Mouse (Mus musculus): Measurements from ENCODE around the gene C1s1. TPM values are rescaled to one million over a fixed set of nuclear protein-coding genes. Genes with fewer than 3 reads are reported as not detected.
A peak's percentile ranks its signal among the peaks of the same experiment; 100 is the strongest.
"Not testable (repeated sequence)": the region's sequence is repeated elsewhere in the genome, so short reads cannot be mapped to it uniquely, and the experiment has no call there.

The C1s1 gene
- total RNA-seq (2021): 1 to 10 TPM in 1 of 2 experiments, under 1 TPM in 1; 0.84 to 1.6 TPM
- long read RNA-seq, partial matches to known transcripts: 0 of 3 reads
- long read RNA-seq, other reads (novel, unspliced or antisense): 0 of 3 reads

- DNase-seq (ENCODE audit: low spot score in 2 of 2): peak in 1 of 2 experiments; percentile 73
Observed at GRCm38 (mm10) chr6:124542284-124542683, at the start of gene C1s1. Gene C1s1, minus strand, starts transcription at chr6:124542359.

GRCm38 (mm10) chr6:124588771-124589170 lies 46.6 kb upstream of the C1s1 start:
- DNase-seq (ENCODE audit: low spot score in 2 of 2): no peak

GRCm38 (mm10) chr6:124586266-124586665 lies 44.1 kb upstream of the C1s1 start:
- DNase-seq (ENCODE audit: low spot score in 2 of 2): no peak

DNA sequence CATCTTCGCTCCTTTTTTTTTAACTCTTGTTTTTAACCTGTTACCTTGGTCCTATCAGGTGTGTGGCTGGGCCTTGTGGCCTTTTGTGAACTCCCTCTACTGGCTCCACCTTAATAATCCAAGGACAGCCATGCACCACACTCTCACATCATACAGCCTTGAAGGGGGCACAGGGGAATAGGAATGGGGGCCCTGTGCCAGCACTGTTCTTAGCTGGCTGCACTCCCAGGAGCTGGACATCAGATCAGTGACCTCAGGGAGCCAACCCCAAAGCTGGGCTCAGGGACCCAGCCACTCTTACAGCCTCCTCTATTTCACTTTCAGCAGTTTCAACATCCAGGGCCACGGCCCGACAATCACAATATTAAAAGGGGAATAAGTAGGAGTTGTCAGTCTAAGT lies 43.6 kb upstream of the C1s1 start:
- DNase-seq (ENCODE audit: low spot score in 2 of 2): no peak

GRCm38 (mm10) chr6:124584935-124585334 lies 42.8 kb upstream of the C1s1 start:
- peak in 1 of 2 experiments; percentile 7 for DNase-seq (ENCODE audit: low spot score in 2 of 2)

DNA sequence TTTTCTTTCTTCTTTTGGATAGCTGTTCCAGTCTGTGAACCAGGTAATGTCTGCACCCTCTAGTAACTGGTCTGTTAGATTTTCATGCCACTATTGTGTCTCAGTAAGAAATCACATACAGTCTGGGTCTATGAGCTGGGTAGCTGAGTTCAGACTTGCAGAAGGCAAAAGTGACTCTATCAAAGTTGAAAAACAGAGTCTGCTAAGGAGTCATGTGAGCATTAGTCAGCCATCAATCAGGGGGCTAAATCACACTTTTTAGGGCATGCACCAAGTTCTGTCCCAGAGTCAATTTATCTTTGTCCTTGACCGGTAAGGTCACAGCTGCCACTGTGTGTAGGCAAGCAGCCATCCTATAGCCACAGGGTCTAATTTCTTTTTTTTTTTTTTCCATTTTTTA lies 40.1 kb upstream of the C1s1 start:
- DNase-seq (ENCODE audit: low spot score in 2 of 2): no peak

DNA sequence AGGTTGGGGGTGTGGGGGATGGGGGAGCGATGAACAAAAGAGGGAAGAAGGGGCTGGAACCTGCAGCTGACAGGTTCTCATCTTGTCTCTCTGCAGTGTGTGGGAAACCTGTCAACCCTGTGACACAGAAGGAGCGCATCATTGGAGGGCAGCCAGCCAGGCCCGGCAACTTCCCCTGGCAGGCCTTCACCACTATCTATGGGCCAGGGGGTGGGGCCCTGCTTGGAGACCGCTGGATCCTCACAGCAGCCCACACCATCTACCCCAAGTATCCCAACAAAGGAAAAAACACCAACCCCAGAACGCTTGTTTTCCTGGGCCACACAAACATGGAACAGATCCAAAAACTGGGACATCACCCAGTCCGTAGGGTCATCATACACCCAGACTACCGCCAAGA lies 38.0 kb upstream of the C1s1 start:
- not testable (repeated sequence) for DNase-seq (ENCODE audit: low spot score in 2 of 2)

DNA sequence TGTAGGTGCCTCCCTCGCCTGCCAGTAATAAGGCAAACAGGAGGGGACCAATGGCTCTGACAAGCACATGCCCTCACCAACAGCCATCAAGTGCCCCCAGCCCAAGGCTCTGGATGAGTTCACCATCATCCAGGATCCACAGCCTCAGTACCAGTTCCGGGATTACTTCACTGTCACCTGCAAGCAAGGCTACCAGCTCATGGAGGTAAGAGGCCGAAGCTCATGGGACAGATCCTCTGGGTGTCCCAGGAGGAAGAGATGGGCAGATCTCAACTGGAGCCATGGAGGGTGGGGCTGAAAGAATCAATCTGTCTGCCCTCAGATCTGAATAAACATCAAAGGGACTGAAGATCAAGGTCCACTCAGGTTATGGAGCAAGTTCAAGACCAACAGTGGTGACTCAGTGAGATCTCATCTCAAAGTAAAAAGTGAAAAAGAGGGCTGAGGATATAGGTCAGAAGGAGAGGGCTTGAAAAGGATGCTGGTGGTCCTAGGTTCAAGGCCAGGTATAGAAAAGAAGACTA lies 33.1 kb upstream of the C1s1 start:
- DNase-seq (ENCODE audit: low spot score in 2 of 2): not testable (repeated sequence)

DNA sequence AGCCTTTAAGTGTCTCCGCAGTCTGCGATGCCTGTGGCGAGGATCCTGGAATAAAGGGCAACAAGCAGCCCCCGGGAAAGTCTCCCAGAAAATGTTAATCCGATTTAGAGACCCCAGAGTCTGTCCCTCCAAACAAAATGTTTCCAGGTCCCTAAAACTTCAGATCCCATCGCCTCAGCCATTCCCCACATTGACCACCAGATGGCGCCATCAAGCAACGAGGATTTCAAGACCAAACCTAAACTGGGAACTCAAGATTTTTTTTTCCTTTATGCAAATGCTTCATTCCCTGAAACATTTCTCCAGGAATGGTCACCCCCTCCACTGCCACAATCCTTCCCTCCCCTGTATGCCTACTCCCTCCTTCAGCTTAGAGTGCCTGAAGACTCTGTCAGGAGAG lies 27.9 kb upstream of the C1s1 start, which contains the start of gene C1rb:
TSS of gene C1rb (plus strand) at position 269 of the 400 bp plus-strand sequence.
- DNase-seq (ENCODE audit: low spot score in 2 of 2): peak; percentile 55 to 80

- not testable (repeated sequence) for DNase-seq (ENCODE audit: low spot score in 2 of 2)
Observed at GRCm38 (mm10) chr6:124561611-124562010, 19.5 kb upstream of the C1s1 start.

DNA sequence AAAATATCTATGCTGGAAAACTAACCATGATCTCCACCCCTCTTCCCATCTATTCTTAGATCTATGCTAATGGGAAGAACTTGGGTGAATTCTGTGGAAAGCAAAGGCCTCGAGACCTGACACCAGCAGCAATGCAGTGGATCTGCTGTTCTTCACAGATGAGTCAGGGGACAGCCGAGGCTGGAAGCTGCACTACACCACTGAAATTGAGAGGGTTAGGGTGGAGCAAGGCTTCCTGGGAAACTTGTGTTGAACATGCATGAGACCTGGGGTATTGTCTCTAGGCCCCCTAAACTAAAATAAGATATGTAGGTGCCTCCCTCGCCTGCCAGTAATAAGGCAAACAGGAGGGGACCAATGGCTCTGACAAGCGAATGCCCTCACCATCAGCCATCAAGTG lies 19.0 kb upstream of the C1s1 start:
- DNase-seq (ENCODE audit: low spot score in 2 of 2): not testable (repeated sequence)

GRCm38 (mm10) chr6:124555956-124556355 lies 13.8 kb upstream of the C1s1 start:
- not testable (repeated sequence) for DNase-seq (ENCODE audit: low spot score in 2 of 2)

GRCm38 (mm10) chr6:124552766-124553165 lies 10.6 kb upstream of the C1s1 start:
- no peak for DNase-seq (ENCODE audit: low spot score in 2 of 2)

- no peak for DNase-seq (ENCODE audit: low spot score in 2 of 2)
Observed at GRCm38 (mm10) chr6:124549023-124549550, 6.9 kb upstream of the C1s1 start.

DNA sequence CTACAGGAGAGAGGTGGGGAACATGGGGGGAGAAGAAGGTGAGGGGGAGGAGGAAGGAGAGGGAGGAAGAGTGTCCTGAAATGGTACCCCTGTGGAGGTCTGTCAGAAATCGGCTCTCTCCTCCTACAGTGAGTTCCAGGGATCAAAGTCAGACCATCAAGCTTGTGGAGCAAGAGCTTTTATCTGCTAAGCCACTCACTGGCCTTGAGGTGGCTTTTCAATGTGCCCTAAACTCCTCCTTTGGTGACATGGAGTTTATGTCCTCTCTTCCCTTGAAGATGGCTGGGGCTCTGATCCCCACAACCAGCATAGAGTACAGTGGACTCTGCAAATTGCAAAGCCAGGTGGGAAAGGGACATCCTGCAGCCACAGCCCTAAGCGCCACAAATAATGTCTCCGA lies 5.8 kb upstream of the C1s1 start:
- not testable (repeated sequence) for DNase-seq (ENCODE audit: low spot score in 2 of 2)

GRCm38 (mm10) chr6:124545425-124545824 lies 3.3 kb upstream of the C1s1 start:
- no peak for DNase-seq (ENCODE audit: low spot score in 2 of 2)

- DNase-seq (ENCODE audit: low spot score in 2 of 2): no peak
Observed at GRCm38 (mm10) chr6:124544466-124544865, 2.3 kb upstream of the C1s1 start.

- DNase-seq (ENCODE audit: low spot score in 2 of 2): not testable (repeated sequence)
Observed at GRCm38 (mm10) chr6:124541176-124541575, 983 bp downstream of the C1s1 start.

- not testable (repeated sequence) for DNase-seq (ENCODE audit: low spot score in 2 of 2)
Observed at GRCm38 (mm10) chr6:124536125-124536829, 5.9 kb downstream of the C1s1 start.

- DNase-seq (ENCODE audit: low spot score in 2 of 2): no peak
Observed at GRCm38 (mm10) chr6:124531077-124531476, 11.1 kb downstream of the C1s1 start.

GRCm38 (mm10) chr6:124527881-124528280 lies 14.3 kb downstream of the C1s1 start:
- no peak for DNase-seq (ENCODE audit: low spot score in 2 of 2)

DNA sequence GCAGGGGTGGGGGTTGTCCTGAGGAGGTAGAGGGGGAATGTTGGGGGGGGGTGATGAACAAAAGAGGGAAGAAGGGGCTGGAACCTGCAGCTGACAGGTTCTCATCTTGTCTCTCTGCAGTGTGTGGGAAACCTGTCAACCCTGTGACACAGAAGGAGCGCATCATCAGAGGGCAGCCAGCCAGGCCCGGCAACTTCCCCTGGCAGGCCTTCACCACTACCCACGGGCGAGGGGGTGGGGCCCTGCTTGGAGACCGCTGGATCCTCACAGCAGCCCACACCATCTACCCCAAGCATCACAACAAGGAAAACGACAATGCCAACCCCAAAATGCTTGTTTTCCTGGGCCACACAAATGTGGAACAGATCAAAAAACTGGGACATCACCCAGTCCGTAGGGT lies 20.1 kb downstream of the C1s1 start:
- peak; percentile 19 to 70 for DNase-seq (ENCODE audit: low spot score in 2 of 2)
